Mouse (Mus musculus): ENCODE results near the gene Bnip3. TPM values are rescaled to one million over a fixed set of nuclear protein-coding genes. Genes with fewer than 3 reads are reported as not detected.
A peak's percentile ranks its signal among the peaks of the same experiment; 100 is the strongest.

The Bnip3 gene
- polyA plus RNA-seq, 3 experiments from 2014 or later = 3.2 to 17.6 (median 14.4) TPM

- ATAC-seq = no peak
Observed at GRCm38 (mm10) chr7:138903886-138904435, 5.4 kb downstream of the Bnip3 start.

- no peak for ATAC-seq
Observed at GRCm38 (mm10) chr7:138898743-138899142, 10.6 kb downstream of the Bnip3 start.

DNA sequence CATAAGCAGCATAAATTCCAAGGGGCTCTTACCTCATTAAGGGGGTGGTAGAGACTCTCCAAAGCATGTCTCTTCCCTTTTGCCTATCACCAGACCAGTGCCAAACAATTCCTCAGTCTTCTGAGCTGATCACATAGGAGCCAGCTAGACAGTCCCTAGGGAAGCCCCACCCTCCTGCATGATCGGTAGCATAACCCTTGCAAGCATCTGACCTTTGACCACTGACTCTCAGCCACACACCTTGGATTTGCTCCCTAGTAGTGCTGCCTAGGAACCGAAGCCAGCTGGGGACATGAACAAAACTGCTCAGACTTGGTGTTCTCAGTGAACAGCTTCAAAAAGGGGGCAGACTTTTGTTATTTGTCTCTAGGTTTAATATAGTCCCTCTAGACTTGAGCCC, 11.2 kb downstream of the Bnip3 start:
- no peak for ATAC-seq

DNA sequence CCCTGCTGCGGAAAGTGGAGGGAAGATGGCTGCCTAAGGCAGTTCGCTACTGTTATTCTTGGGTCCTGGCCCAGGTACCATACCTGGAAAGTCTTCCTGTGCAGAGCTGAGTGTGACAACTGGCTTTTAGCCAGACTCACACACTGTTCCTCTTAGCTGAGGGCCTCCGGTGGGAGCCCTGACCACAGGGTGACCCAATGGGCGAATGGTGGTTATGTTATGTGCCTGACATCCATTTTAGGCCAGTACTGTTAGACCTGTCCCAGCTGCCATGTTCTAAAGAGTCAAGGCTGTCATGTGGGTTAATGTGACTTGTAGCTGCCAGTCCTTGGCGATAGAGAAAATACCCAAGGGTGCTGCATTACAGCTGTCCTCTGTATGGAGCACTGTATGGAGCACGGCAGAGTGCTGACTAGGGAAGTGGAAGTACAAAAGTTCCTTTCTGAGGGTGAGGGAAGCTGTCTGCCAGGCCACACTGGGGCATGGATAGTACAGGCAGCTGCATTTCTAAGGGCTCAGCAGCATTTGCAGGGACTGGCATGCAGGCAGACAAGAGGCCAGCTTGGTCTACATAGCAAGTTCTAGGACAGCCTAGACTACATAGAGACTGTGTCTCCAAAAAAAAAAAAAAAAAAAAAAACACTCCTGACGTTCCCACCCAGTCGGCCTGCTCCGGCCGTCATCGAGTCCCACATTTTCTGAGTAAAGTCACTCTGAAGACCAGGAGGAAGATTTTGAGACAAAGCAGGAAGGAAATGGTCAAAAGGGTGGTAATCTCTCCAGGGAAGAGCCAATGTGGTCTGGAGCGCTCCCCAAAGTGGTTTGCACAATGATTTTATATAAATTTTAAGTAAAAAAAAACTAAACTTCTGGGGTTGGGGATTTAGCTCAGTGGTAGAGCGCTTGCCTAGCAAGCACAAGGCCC, 23.7 kb downstream of the Bnip3 start:
- no peak for ATAC-seq

DNA sequence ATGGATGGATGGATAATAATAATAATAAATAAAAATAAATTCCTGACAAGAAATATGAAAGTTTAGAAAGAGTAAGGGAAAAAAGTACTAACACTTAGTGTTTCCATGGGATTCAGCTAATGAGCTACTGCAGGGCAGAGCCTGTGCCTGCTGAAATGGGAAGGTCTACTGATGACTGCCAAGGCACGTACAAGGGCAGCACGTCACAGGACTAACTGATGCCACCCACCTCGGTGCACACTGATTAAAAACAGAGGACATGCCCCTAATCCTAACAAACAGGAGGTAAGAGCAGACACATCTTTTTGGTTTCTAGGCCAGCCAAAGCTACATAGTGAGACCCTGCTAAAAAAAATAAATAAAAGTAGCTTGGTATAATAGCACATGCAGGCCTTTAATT, 25.6 kb downstream of the Bnip3 start:
- ATAC-seq = no peak

GRCm38 (mm10) chr7:138875031-138875430, 34.3 kb downstream of the Bnip3 start:
- no peak for ATAC-seq

GRCm38 (mm10) chr7:138872956-138873355, 36.4 kb downstream of the Bnip3 start:
- no peak for ATAC-seq

DNA sequence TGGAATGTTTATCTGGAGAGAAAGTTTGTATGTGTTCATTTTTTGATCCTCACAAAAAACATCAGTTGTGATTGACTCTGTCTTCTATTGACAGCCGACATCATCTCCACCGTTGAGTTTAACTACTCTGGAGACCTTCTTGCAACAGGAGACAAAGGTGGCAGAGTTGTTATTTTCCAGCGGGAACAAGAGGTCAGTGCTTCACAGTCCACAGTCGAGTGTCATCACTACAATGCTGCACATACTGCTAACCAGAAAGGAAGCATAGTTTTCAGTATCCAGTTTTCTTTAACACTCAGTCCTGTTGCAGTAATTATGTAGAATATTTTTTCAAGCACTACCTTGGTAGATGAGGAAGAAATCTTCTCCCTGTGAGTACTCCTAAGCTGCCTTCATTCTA, 41.0 kb downstream of the Bnip3 start:
- no peak for ATAC-seq

DNA sequence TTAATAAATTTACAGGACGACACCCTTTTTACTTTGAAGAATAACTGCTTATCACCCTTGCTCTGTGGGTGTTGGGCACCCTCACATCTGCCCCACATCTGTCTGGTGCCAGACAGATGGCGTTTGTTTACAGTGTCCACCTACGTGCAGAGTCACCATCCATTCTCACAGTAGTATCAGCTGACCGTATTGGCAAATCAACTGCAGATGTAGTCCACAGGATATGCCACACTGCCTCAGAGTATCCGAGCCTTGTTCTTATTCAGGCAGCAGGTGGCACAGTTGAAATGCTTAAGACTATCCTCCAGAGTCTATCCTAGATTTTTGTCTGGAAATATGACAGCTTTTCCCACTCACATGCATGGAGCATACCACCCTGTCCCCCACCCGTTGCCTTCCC, 42.0 kb downstream of the Bnip3 start:
- ATAC-seq = no peak

- no peak for ATAC-seq
Observed at GRCm38 (mm10) chr7:138864776-138865175, 44.5 kb downstream of the Bnip3 start.

DNA sequence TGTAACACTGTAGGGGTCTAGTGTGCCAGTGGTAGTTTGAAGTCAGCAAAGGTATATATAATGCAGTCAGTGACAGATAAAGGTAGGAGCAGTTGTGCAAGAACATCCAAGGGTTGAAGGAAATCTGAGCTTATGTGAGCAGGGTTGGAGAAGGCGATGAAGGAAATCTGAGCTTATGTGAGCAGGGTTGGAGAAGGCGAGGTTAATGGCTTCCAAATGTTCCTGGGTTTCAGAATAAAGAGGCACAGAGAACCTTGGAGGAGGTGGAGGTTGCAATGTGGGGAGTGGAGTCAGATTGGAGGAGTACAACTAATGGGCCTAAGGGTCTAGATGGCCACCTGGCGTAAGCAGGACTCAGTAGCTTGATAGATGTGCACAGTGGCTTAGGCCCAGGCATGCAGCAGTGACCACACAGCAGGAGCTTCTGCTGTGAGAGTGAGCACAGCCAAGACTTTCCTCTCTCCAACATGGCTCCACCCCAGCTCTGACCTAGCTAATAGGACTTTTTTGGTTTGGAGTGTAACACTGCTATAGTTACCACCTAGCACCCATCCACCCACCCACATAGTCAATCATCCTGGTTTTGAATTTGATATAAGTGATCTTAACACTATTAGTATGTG, 45.3 kb downstream of the Bnip3 start:
- ATAC-seq = no peak

DNA sequence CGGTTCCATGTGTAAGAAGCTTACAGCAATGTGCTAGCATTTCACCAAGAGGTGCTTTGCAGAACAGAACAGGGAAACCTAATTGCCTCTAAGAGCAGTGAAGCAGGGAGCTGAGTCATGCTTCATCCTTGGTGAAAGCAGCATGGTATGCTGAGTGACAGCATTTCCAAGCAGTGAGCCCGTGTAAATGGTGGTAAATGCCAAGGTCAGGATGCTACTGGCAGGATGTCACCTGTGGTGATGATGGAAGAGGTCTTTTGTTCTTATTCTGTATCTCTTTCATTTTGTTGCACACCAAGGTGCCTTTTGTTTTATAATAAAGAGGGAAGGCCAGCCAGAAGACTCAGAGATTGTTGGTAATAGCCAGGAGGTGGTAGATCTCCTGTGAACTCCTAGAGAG, 52.6 kb downstream of the Bnip3 start:
- ATAC-seq = no peak

DNA sequence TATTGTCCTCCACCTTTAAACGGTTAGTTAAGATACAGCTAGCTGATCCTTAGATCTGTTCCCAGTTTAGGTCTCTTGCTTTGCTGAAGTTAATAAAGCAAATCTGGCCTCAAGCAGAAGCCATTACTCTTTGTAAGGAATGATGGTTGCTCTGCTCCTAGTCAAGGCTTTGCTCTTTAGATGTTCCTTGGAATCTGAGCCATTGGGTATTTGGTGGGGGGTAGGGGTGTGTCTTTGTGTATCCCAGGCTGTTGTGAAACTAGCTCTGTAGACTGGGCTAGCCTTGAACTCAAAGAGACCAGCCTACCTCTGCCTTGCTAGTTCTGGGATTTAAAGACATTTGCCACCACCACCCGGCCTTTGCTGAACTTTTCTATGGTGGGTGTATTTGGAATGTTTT, 55.1 kb downstream of the Bnip3 start:
- no peak for ATAC-seq

DNA sequence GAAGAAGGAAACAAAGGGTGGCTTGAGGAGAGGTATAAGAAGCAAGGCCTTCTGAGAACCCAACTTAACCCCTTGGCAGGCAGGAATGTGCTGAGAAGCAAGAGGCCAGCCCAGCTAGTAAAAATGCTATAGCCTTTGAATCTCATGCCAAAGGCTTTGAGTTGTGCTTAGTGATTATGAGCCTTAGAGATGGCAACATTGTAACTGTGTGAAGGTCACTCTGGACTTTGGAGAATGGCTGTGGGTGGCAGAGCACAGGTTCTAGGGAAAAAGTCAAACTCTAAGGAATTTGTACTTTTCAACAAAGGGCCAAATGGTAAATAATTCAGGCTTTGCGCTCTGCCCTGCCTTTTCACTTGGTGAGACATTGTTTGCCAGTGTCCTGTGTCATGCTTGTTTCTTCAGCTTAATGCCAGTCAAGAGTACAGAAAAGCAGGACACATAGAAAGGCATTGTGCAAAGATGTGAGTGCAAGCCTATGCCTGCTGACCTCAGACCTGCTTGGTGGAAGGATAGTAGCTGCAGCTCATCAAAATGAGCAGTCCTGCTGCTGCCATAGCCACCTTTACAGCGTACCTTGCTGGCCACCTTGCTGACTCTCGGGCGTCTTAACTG, 55.8 kb downstream of the Bnip3 start:
- no peak for ATAC-seq

- no peak for ATAC-seq
Observed at GRCm38 (mm10) chr7:138850083-138850482, 59.2 kb downstream of the Bnip3 start.

DNA sequence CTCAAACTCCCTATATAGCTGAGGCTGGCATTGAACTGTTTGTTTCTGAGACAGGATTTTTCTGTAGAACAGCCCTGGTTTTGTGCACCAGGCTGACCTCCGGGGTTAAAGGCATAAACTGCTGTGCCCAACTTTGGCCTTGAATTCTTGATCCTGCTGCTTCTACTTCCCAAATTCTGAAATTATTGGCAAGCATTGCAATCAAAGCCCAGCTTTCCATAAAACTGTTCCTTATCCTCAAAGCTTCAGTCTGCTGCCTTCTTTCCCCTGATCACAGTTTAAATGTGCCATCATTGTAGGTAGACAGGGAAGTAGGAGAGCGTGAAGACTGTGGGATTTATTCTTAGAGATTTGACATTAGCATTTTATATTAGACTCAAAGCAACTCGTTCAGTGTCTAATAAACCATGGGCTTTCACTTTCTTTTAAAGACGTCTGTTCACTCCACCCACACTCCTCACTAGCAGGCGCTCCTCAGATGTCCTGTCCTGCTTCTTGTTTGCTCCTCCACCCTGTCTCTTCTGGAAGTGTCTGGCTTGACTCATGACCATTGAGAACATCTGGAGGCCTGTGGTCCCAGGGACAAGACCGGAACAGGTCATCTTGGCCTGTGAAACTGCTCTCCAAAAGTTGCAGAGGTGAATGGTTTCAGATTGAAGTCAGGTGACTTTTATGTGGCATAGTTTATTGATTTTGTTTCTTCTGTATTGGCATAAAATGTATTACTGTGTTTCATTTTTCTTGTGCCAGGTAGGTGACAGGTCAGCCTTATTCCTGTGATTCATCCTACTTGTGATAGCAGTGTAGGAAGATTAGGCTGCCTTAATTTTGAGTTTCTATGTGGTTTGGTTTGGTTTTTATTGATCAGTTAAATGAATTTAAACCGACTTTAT, 61.0 kb downstream of the Bnip3 start:
- ATAC-seq = no peak

DNA sequence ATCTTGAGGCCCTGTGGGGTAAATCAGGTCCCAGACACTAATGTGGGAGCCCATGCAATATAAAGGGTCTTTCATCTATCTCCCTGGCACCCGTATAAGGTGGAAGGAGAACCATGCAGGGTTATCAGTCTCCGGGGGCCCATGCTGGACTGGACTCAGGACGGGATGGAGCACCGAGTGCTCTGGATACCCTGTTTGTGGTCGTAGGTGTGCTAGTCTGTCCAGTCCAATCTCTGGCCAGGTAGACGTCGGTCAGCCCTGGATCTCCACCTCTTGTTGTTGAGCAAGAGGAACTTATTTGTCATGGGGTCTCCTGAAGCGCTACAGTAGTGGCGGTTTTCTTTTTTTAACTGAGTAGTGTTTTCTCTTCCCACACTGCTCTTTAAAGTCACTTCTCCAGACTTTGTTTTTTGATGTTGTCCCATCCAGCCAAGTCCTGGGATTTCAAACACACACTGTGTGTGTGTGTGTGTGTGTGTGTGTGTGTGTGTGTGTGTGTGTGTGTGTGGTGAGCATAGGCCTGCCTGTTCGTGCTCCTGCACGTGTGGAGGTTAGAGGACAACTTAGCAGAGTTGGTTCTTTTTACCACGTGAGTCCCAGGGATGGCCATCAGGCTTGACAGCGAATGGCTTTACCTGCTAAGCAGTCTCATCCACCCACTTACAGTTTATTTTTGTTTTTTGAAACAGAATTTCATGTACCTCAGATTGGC, 61.8 kb downstream of the Bnip3 start:
- ATAC-seq = no peak

- peak; percentile 6 for ATAC-seq
Observed at GRCm38 (mm10) chr7:138846502-138846991, 62.8 kb downstream of the Bnip3 start.

DNA sequence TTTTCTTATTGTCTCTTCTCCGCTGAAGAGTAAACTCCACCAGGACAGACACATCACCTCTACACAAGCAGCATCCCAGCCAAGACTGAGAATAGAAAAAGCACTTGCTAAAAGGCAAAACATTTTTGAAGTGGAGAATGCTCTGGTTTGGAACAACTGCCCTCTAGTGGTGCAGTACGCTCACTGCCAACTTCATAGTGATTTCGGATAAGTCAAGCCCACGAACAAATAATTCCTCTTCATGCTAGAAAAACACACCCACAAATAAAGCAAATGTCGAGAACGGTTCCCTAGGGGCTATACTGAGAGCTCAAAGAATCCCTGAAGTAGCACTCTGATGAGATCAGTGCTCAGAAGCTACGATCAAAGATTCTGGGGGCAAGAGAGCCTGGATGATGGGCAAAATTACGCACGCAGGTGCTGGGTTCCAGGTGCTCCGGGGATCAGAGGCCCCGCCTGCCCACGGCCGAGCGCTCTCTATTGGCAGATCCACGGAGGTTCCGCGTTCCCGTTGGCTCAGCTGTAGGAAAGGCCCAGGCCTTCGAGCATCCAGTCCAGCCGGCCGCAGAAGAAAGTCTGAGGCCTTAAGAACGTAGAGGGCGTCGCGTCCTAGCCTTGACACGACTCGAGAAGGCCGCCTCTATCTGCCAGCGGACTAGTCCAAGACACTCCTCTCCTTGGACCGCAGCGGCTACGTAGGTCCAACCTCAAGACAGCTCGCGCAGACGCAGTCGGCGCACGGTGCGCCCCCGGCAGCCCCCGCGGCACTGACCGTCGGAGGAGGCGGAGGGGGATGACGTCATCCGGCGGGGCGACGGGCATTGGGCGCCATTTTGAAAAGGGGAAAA, 63.6 kb downstream of the Bnip3 start, which contains the start of the genes Ppp2r2d and Mapk1ip1:
Ppp2r2d (plus strand) TSS at position 536 of the 848 bp plus-strand sequence.
Mapk1ip1 (minus strand) TSS at position 730 of the 848 bp plus-strand sequence.
- peak; percentile 78 for ATAC-seq

DNA sequence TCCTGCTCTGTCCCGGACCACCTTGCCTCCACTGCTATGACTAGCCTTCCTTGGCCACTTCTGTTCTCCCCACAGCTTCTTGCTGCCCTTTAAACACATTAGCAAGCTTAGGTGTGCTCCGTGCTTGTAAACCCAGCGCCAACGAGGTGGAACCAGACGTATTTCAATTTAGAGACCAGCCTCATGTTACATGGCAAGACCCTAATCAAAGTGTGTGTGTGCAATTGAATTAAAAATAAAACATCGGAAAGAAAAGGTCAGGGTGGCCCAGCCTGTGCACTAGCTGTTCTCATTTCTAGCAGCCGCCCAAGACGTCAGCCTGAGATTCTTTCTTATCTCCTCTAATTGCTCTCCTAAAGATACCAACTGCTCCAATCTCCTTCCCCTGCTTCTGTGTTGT, 64.2 kb downstream of the Bnip3 start:
- ATAC-seq = no peak
